Mouse (Mus musculus) ovary, adult 10 weeks (tissue): ENCODE results near the gene Vmn2r80. TPM values are rescaled to one million over a fixed set of nuclear protein-coding genes. Genes with fewer than 3 reads are reported as not detected.

Experiments used
- polyA plus RNA-seq: library from polyadenylated mRNA; stranded (reverse); fragments of 350-450 nt; fragmentation: Illumina TruSeq; extraction: RNeasy Lipid Tissue Mini Kit (QIAGEN cat#74804); gene quantifications from one replicate; pipeline ENCODE4 v1.2.3, GENCODE M21; 2014

Vmn2r80 gene
- not detected for polyA plus RNA-seq

GRCm38 (mm10) chr10:79148469-79148868 is at the start of gene Vmn2r80:
Gene Vmn2r80 (plus strand): TSS chr10:79148769.

Other genes with a start within 250 kb of the Vmn2r80 start
- not detected for gene Olfr1354, start 235.6 kb upstream of the Vmn2r80 start, polyA plus RNA-seq
- not detected for gene Olfr8, start 198.1 kb upstream of the Vmn2r80 start, polyA plus RNA-seq
- gene Olfr1353, start 185.5 kb upstream of the Vmn2r80 start, polyA plus RNA-seq, result not detected
- gene Olfr1352, start 167.7 kb upstream of the Vmn2r80 start, polyA plus RNA-seq, result not detected
- gene Olfr1351, start 136.3 kb upstream of the Vmn2r80 start, polyA plus RNA-seq, result not detected
- gene Olfr57, start 120.0 kb upstream of the Vmn2r80 start, polyA plus RNA-seq, result not detected
- 175 TPM for gene 2610008E11Rik, start 51.2 kb upstream of the Vmn2r80 start, polyA plus RNA-seq
- gene Vmn2r81, start 98.9 kb downstream of the Vmn2r80 start, polyA plus RNA-seq, result not detected
- gene Vmn2r82, start 207.8 kb downstream of the Vmn2r80 start, polyA plus RNA-seq, result not detected